Comparison of ENCODE assay signal across 29 mouse cellular contexts in the genomic region with DNA sequence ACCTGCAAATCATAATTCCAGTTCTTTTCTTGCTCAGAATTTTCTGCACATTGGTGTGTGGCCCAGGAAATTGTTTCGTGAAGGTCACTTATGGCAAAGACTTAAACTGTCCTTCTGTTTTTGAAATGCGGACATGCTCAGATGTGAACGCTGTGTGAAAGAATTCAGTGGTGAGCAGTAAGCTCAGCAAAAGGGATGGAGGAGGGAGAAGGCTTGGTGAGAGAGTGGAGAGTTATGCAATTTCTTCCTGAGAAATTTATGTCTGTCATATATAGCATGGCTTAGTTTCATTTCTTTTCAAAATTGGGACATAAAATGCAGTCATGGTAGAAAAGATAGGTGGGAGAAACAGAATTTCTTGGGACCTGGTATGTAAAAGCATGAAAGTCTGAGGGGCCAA.
"Had no signal": no experiment of that assay in that cellular context is flagged by ENCODE, and none has a peak within 500 bp of the region (broad histone marks: within the 10 kb centered on the region; RNA-seq: fewer than 3 reads in every experiment).

No protein-coding gene starts in this region.

- H3K27ac ChIP-seq: embryonic facial prominence, embryonic 10.5 days; embryonic facial prominence, embryonic 12.5 days; embryonic facial prominence, embryonic 13.5 days; embryonic facial prominence, embryonic 15.5 days; forebrain, embryonic 10.5 days; forebrain, embryonic 12.5 days; forebrain, embryonic 13.5 days; forebrain, embryonic 15.5 days; gastrocnemius, adult 2 months; heart, adult 2 months; heart, embryonic 10.5 days had no signal

- H3K4me2 ChIP-seq: embryonic facial prominence, embryonic 12.5 days; embryonic facial prominence, embryonic 13.5 days; embryonic facial prominence, embryonic 15.5 days; forebrain, embryonic 12.5 days; forebrain, embryonic 13.5 days; forebrain, embryonic 15.5 days; heart, embryonic 11.5 days had no signal

- H3K4me3 ChIP-seq: embryonic facial prominence, embryonic 10.5 days; embryonic facial prominence, embryonic 12.5 days; embryonic facial prominence, embryonic 13.5 days; embryonic facial prominence, embryonic 15.5 days; erythroblast, embryonic 14.5 days; forebrain, embryonic 10.5 days; forebrain, embryonic 12.5 days; forebrain, embryonic 13.5 days; forebrain, embryonic 15.5 days; gastrocnemius, adult 2 months; heart, adult 2 months; heart, embryonic 10.5 days had no signal

- ATAC-seq: forebrain, embryonic 13.5 days; forebrain, embryonic 14.5 days; forebrain, embryonic 15.5 days; forebrain, embryonic 16.5 days had no signal

- H3K9ac ChIP-seq: embryonic facial prominence, embryonic 12.5 days; embryonic facial prominence, embryonic 13.5 days; embryonic facial prominence, embryonic 15.5 days; forebrain, embryonic 12.5 days; forebrain, embryonic 13.5 days; forebrain, embryonic 15.5 days had no signal

- H3K27me3 ChIP-seq: embryonic facial prominence, embryonic 12.5 days; embryonic facial prominence, embryonic 13.5 days; embryonic facial prominence, embryonic 15.5 days; forebrain, embryonic 12.5 days; forebrain, embryonic 13.5 days; forebrain, embryonic 15.5 days had no signal

- H3K9me3 ChIP-seq: embryonic facial prominence, embryonic 10.5 days; embryonic facial prominence, embryonic 12.5 days; embryonic facial prominence, embryonic 15.5 days; forebrain, embryonic 10.5 days; forebrain, embryonic 12.5 days; forebrain, embryonic 15.5 days; heart, embryonic 10.5 days had no signal

- H3K36me3 ChIP-seq: embryonic facial prominence, embryonic 10.5 days; embryonic facial prominence, embryonic 12.5 days; embryonic facial prominence, embryonic 13.5 days; embryonic facial prominence, embryonic 15.5 days; forebrain, embryonic 10.5 days; forebrain, embryonic 12.5 days; forebrain, embryonic 15.5 days; heart, embryonic 10.5 days had no signal

- DNase-seq: cerebellum, adult 2 months; cerebellum, adult 8-10 months; cerebellum, adult 9-10 months; cerebellum, adult 9-11 months; cerebellum, postnatal 10 days; cerebellum, postnatal 14 days; cerebellum, postnatal 25 days; cerebellum, postnatal 36 days; embryo, embryonic 11 days; gastrocnemius, adult 2 months; gastrocnemius, postnatal 10 days; gastrocnemius, postnatal 14 days; gastrocnemius, postnatal 25 days; gastrocnemius, postnatal 36 days; heart, adult 18-20 months; heart, adult 2 months had no signal

- H3K4me1 ChIP-seq: embryonic facial prominence, embryonic 10.5 days; embryonic facial prominence, embryonic 12.5 days; embryonic facial prominence, embryonic 13.5 days; embryonic facial prominence, embryonic 15.5 days; forebrain, embryonic 10.5 days; forebrain, embryonic 12.5 days; forebrain, embryonic 13.5 days; heart, embryonic 10.5 days had no signal
